Mouse (Mus musculus) stomach, embryonic 14.5 days (tissue): ENCODE measurements at regions not wholly inside any gene's neighbourhood (a gene's known extent, or its start where the extent isn't known, plus 50 kb on each side); places are given as distances from the start of the nearest gene placed in this dataset.

ENCODE experiments used
- ATAC-seq: fragments of 200-750 bp; cut with Nextera tagmentation; 2 replicates; pipeline ENCODE4 v1.8.0; 2017; ENCODE audit warnings: low read depth, moderate TSS enrichment; ENCODE audit not compliant: insufficient number of reproducible peaks, insufficient read depth, low FRiP score
- H3K27ac ChIP-seq: fragments of 300-500 bp; sonication (generic); 2 replicates; pipeline ENCODE4 v1.5.1; 2014; ENCODE audit warnings: mild to moderate bottlenecking, low read length, moderate library complexity, mixed read lengths
- H3K27me3 ChIP-seq: fragments of 300-500 bp; sonication (generic); 2 replicates; pipeline ENCODE4 v1.6.1; 2014; ENCODE audit warnings: low read length, control low read depth, mixed read lengths; ENCODE audit not compliant: control insufficient read depth, insufficient read depth
- H3K36me3 ChIP-seq: fragments of 300-500 bp; sonication (generic); 2 replicates; pipeline ENCODE4 v1.6.1; 2014; ENCODE audit warnings: mild to moderate bottlenecking, control low read depth, low read length, moderate library complexity, mixed read lengths; ENCODE audit not compliant: control insufficient read depth, insufficient read depth
- H3K4me1 ChIP-seq: fragments of 300-500 bp; sonication (generic); 2 replicates; pipeline ENCODE4 v1.6.1; 2014; ENCODE audit warnings: low read length, control low read depth, mixed read lengths; ENCODE audit not compliant: control insufficient read depth, insufficient read depth
- H3K4me2 ChIP-seq: fragments of 300-500 bp; sonication (generic); replicated peaks from 2 replicates; pipeline ENCODE4 v1.6.1; 2014; ENCODE audit warnings: low read depth, low read length, control low read depth
- H3K4me3 ChIP-seq: fragments of 300-500 bp; sonication (generic); 2 replicates; pipeline ENCODE4 v1.5.1; 2014; ENCODE audit warnings: low read depth, low read length, control low read depth
- H3K9ac ChIP-seq: fragments of 300-500 bp; sonication (generic); replicated peaks from 2 replicates; pipeline ENCODE4 v1.6.1; 2014; ENCODE audit warnings: low read depth, mild to moderate bottlenecking, control low read depth, low read length, moderate library complexity, mixed read lengths
- H3K9me3 ChIP-seq: fragments of 300-500 bp; sonication (generic); 2 replicates; pipeline ENCODE4 v1.6.1; 2016; ENCODE audit warnings: low read depth, low read length, control low read depth; ENCODE audit not compliant: control insufficient read depth
- WGBS: fragments of 180-500 bp; shearing (Covaris S2); extraction: QIAGEN DNeasy Blood & Tissue Kit; methylation state at CpG from one replicate; pipeline ENCODE4 v1.1.7; 2014; 5-methylcytosine and 5-hydroxymethylcytosine counted together

GRCm38 (mm10) chr6:35746034-35746433 lies 206.3 kb upstream of the Mtpn start:
- H3K9ac ChIP-seq, result no peak overlapping the region
- no peak for ATAC-seq
- H3K36me3 ChIP-seq, result no peaks in the 10 kb centered on the region
- H3K9me3 ChIP-seq, result no peaks in the 10 kb centered on the region
- H3K4me2 ChIP-seq, result no peak overlapping the region
- H3K4me1 ChIP-seq, result no peaks in the 10 kb centered on the region
- WGBS, result 9% methylated on average over 1 of the region's 1 CpGs
- no peak overlapping the region for H3K27ac ChIP-seq
- H3K27me3 ChIP-seq, result no peaks in the 10 kb centered on the region
- H3K4me3 ChIP-seq, result no peak overlapping the region

GRCm38 (mm10) chr6:35705587-35705986 lies 165.9 kb upstream of the Mtpn start:
- no peak for ATAC-seq
- H3K4me2 ChIP-seq, result no peak overlapping the region
- WGBS, result 81% methylated on average over 3 of the region's 3 CpGs
- H3K4me1 ChIP-seq, result no peaks in the 10 kb centered on the region
- no peaks in the 10 kb centered on the region for H3K36me3 ChIP-seq
- H3K4me3 ChIP-seq, result no peak overlapping the region
- H3K9me3 ChIP-seq, result no peaks in the 10 kb centered on the region
- H3K9ac ChIP-seq, result no peak overlapping the region
- H3K27me3 ChIP-seq, result no peaks in the 10 kb centered on the region
- H3K27ac ChIP-seq, result no peak overlapping the region

GRCm38 (mm10) chr6:35667062-35667461 lies 127.4 kb upstream of the Mtpn start:
- no peak overlapping the region for H3K4me3 ChIP-seq
- H3K27me3 ChIP-seq, result no peaks in the 10 kb centered on the region
- H3K4me1 ChIP-seq, result no peaks in the 10 kb centered on the region
- no peak for ATAC-seq
- WGBS, result 75% methylated on average over 2 of the region's 2 CpGs
- no peak overlapping the region for H3K9ac ChIP-seq
- H3K27ac ChIP-seq, result no peak overlapping the region
- no peaks in the 10 kb centered on the region for H3K9me3 ChIP-seq
- no peak overlapping the region for H3K4me2 ChIP-seq
- no peaks in the 10 kb centered on the region for H3K36me3 ChIP-seq

GRCm38 (mm10) chr6:35651401-35651800 lies 111.7 kb upstream of the Mtpn start:
- Histone ChIP-seq H3K9me3 (no peaks in the 10 kb centered on the region), H3K4me3 (no peak overlapping the region), H3K4me1 (no peaks in the 10 kb centered on the region), H3K27me3 (no peaks in the 10 kb centered on the region), H3K9ac (no peak overlapping the region), H3K27ac (no peak overlapping the region), H3K4me2 (no peak overlapping the region), H3K36me3 (no peaks in the 10 kb centered on the region)
- 62% methylated on average over 4 of the region's 4 CpGs for WGBS
- ATAC-seq, result no peak

DNA sequence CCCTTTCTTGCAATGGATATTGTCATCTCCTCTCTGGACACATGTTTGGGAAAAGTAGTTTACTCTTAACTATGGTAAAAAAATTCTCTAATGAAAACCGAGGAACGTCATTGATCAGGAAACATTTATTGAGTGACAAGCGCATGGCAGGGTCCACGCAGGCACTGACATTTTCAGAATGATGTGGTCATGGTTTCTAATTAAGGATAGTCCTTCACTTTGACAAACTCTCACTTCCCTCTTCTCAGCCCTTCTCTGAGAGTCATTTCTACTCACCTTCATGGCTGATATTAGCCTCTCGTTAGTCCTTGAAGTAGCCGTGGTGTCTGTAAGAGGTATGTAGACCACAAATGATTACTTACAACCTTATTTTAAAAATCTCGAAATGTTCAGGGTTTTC lies 105.5 kb upstream of the Mtpn start:
- no peak for ATAC-seq
- H3K9me3 ChIP-seq, result no peaks in the 10 kb centered on the region
- H3K4me2 ChIP-seq, result no peak overlapping the region
- H3K9ac ChIP-seq, result no peak overlapping the region
- no peak overlapping the region for H3K27ac ChIP-seq
- no peaks in the 10 kb centered on the region for H3K4me1 ChIP-seq
- 88% methylated on average over 7 of the region's 7 CpGs for WGBS
- H3K27me3 ChIP-seq, result no peaks in the 10 kb centered on the region
- no peaks in the 10 kb centered on the region for H3K36me3 ChIP-seq
- H3K4me3 ChIP-seq, result no peak overlapping the region

DNA sequence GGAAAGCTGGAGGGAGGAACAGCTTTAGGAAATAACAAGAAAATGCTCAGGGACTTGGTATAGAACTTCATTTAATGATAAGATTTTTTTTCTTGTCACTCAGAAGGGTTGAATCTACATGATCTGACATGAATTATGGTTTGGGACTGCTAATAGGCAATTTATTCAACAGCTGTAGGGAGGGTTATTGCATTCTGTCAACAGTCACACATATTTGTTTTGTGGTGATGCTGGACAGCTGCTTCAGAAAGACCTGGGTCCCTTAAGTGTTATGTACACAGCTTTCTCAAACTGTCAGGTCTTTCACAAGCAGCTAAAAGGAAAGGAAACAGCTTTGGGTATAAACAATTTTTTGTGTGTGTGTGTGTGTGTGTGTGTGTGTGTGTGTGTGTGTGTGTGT lies 101.0 kb upstream of the Mtpn start:
- no peak for ATAC-seq

DNA sequence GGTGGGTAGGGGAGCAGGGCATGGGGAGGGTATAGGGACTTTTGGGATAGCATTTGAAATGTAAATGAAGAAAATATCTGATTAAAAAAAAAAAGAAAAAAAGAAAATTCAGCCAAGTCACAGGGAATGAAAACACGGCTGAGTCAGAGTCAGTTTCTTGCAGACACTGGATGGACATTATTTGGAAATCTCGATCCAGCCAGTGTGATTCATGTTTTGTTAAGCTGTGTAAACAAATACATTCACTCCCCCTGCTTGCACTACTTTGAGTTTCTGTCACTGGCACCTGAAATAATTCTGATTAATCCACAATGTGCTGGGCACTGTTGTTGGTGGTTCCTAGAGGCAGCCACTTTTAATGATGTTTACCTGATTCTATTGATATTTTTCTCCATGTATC lies 68.6 kb upstream of the Mtpn start:
- 34% methylated on average over 2 of the region's 2 CpGs for WGBS
- no peak for ATAC-seq
- H3K4me3 ChIP-seq, result no peak overlapping the region

More for the DNA sequence above, 101.0 kb upstream of the Mtpn start:
- Histone ChIP-seq H3K4me3 (no peak overlapping the region), H3K27ac (no peak overlapping the region), H3K27me3 (no peaks in the 10 kb centered on the region), H3K9me3 (no peaks in the 10 kb centered on the region), H3K4me1 (0 out of 2 replicates have a peak, but pooled peaks cover 2% of the 10 kb centered on the region), H3K4me2 (no peak overlapping the region), H3K9ac (no peak overlapping the region), H3K36me3 (no peaks in the 10 kb centered on the region)

DNA sequence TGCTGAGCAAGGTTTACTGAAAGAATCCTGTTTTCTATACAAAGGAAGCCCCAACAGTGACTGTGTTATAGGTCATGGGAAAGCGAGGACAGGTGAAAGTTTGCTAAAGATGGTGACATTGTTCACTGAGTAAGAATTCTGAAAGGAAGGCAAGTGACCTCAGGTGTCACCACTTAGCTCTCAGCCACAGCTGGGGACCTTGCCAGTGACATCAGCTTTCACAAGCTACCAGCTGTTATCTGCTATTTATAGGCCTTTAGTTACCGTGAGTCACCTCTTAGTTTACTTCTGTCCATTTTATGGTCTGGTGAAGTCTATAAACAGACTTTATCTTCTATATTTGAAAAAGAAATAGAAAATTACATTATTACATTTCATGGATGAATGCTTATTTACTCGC lies 65.4 kb upstream of the Mtpn start:
- H3K4me1 ChIP-seq, result no peaks in the 10 kb centered on the region
- H3K27ac ChIP-seq, result no peak overlapping the region
- no peak overlapping the region for H3K4me3 ChIP-seq
- peaks cover 4% of the 10 kb centered on the region; the same call in 1 of the 2 replicates for H3K9me3 ChIP-seq
- 70% methylated on average over 3 of the region's 3 CpGs for WGBS
- H3K27me3 ChIP-seq, result no peaks in the 10 kb centered on the region
- H3K4me2 ChIP-seq, result no peak overlapping the region
- H3K36me3 ChIP-seq, result no peaks in the 10 kb centered on the region
- ATAC-seq, result no peak
- H3K9ac ChIP-seq, result no peak overlapping the region

More for the DNA sequence above, 68.6 kb upstream of the Mtpn start:
- no peaks in the 10 kb centered on the region for H3K36me3 ChIP-seq
- H3K27ac ChIP-seq, result no peak overlapping the region
- no peaks in the 10 kb centered on the region for H3K27me3 ChIP-seq
- H3K4me2 ChIP-seq, result no peak overlapping the region
- peaks cover 4% of the 10 kb centered on the region; the same call in 1 of the 2 replicates for H3K9me3 ChIP-seq
- no peak overlapping the region for H3K9ac ChIP-seq
- no peaks in the 10 kb centered on the region for H3K4me1 ChIP-seq

GRCm38 (mm10) chr6:35601373-35601772 lies 61.7 kb upstream of the Mtpn start:
- no peaks in the 10 kb centered on the region for H3K4me1 ChIP-seq
- H3K27ac ChIP-seq, result no peak overlapping the region
- ATAC-seq, result no peak
- H3K36me3 ChIP-seq, result no peaks in the 10 kb centered on the region
- no peak overlapping the region for H3K9ac ChIP-seq
- H3K4me2 ChIP-seq, result no peak overlapping the region
- 67% methylated on average over 1 of the region's 1 CpGs for WGBS
- H3K27me3 ChIP-seq, result no peaks in the 10 kb centered on the region
- H3K4me3 ChIP-seq, result no peak overlapping the region
- H3K9me3 ChIP-seq, result no peaks in the 10 kb centered on the region
